Mouse (Mus musculus) heart, postnatal 0 days (tissue): ENCODE measurements at regions not wholly inside any gene's neighbourhood (a gene's known extent, or its start where the extent isn't known, plus 50 kb on each side); places are given as distances from the start of the nearest gene placed in this dataset.

ENCODE experiments used
- ATAC-seq: fragments of 200-750 bp; cut with Nextera tagmentation; 2 replicates; pipeline ENCODE4 v1.8.0; 2017; ENCODE audit warnings: low read depth, moderate number of reproducible peaks, moderate library complexity; ENCODE audit not compliant: insufficient read depth
- DNase-seq: peaks from one replicate; pipeline ENCODE4 v3.0.0-alpha.2; 2016; ENCODE audit warnings: low spot score
- H3K27ac ChIP-seq: fragments of 300-500 bp; sonication (generic); 2 replicates; pipeline ENCODE4 v1.5.1; 2014; ENCODE audit warnings: low read depth, mild to moderate bottlenecking
- H3K27me3 ChIP-seq: fragments of 300-500 bp; sonication (generic); 2 replicates; pipeline ENCODE4 v1.6.1; 2014; ENCODE audit warnings: low read length, mixed read lengths; ENCODE audit not compliant: control insufficient read depth, insufficient read depth
- H3K36me3 ChIP-seq: fragments of 300-500 bp; sonication (generic); replicated peaks from 2 replicates; pipeline ENCODE4 v1.6.1; 2014; ENCODE audit warnings: low read length, mixed read lengths; ENCODE audit not compliant: control insufficient read depth, insufficient read depth
- H3K4me1 ChIP-seq: fragments of 300-500 bp; sonication (generic); 2 replicates; pipeline ENCODE4 v1.6.1; 2014; ENCODE audit warnings: antibody characterized with exemption; ENCODE audit not compliant: control insufficient read depth, insufficient read depth
- H3K4me2 ChIP-seq: fragments of 300-500 bp; sonication (generic); 2 replicates; pipeline ENCODE4 v1.6.1; 2014; ENCODE audit warnings: low read depth, mild to moderate bottlenecking, low read length, moderate library complexity
- H3K4me3 ChIP-seq: fragments of 300-500 bp; sonication (generic); 2 replicates; pipeline ENCODE4 v1.5.1; 2014; ENCODE audit warnings: low read depth, low read length
- H3K9ac ChIP-seq: fragments of 300-500 bp; sonication (generic); replicated peaks from 2 replicates; pipeline ENCODE4 v1.6.1; 2014; ENCODE audit warnings: low read depth, low read length, mixed read lengths
- H3K9me3 ChIP-seq: fragments of 300-500 bp; sonication (generic); replicated peaks from 2 replicates; pipeline ENCODE4 v1.6.1; 2016; ENCODE audit warnings: low read length; ENCODE audit not compliant: control insufficient read depth
- CTCF ChIP-seq: IDR thresholded peaks from 2 replicates; pipeline ENCODE4 v1.5.1; 2016; ENCODE audit warnings: antibody characterized with exemption, control low read depth, low read depth
- EP300 ChIP-seq: IDR thresholded peaks from 2 replicates; pipeline ENCODE4 v1.6.1; 2016; ENCODE audit warnings: antibody characterized with exemption, low read depth
- WGBS: fragments of 180-500 bp; shearing (Covaris S2); extraction: QIAGEN DNeasy Blood & Tissue Kit; methylation state at CpG from one replicate; pipeline ENCODE4 v1.1.7; 2014; 5-methylcytosine and 5-hydroxymethylcytosine counted together

DNA sequence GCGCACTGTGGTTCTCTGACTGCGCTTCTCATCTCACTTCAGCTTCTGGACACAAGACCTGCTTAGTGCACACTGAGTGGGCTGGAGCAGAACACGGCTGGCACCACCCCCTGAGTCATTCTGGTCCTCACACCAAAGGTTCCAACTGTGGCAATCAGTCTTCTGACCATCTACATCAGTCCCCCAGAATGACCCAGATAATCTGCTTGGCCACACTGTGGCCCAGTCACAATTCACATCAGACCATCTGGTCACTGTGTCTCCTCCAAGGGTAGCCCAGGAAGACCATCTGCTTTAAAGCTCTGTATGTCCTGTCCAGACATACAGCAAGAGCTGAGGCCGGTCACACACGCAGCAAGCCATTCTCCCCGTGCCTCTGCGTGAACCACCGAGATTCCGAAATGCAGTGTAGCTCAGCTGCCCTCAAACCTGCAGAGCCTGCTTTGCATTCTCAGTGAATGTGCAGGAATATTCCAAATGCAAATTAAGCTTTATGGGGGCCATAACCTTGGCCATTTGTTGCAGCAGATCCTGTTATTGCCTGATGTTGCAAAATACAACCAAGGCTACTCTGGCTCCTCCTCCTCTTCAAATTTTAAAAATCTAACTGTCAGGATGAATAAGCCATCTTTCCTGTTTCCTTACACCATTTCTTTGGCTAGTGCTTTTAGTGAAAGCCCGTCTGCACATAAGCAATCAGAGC is 135.1 kb upstream of the Azi2 start:
- H3K27ac ChIP-seq, result no peak overlapping the region
- H3K4me3 ChIP-seq, result no peak overlapping the region
- H3K27me3 ChIP-seq, result no peaks in the 10 kb centered on the region
- 86% methylated on average over 10 of the region's 10 CpGs for WGBS
- H3K4me1 ChIP-seq, result no peaks in the 10 kb centered on the region
- ATAC-seq, result no peak
- TF ChIP-seq EP300 (no peak), CTCF (no peak)
- H3K9ac ChIP-seq, result no peak overlapping the region
- DNase-seq, result no peak
- H3K9me3 ChIP-seq, result no peaks in the 10 kb centered on the region
- H3K36me3 ChIP-seq, result no peaks in the 10 kb centered on the region
- no peak overlapping the region for H3K4me2 ChIP-seq

DNA sequence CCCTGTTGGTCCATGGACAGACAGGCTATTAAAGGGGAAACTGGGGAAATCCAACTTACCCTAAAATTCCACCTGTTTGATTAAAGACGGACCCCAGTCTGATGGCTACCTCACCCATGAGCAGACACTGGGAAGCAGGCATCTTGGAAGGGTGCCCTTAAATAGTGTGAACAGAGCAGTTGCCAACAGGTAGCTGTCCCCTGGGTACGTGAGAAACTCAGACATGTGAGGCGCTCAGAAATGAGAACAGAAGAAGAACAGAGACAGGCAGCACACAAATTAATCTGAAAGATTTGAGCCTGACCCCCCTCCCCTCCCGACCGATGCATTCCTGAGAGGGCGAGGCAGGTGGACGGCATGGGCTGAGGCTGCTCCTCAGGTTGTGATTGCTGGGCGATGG is 135.7 kb upstream of the Azi2 start:
- TF ChIP-seq EP300, result no peak
- TF ChIP-seq CTCF, result no peak
- DNase-seq (no peak), ATAC-seq (no peak)
- Histone ChIP-seq H3K27ac (no peak overlapping the region), H3K9me3 (no peaks in the 10 kb centered on the region), H3K4me2 (no peak overlapping the region), H3K4me1 (no peaks in the 10 kb centered on the region), H3K9ac (no peak overlapping the region), H3K27me3 (no peaks in the 10 kb centered on the region), H3K4me3 (no peak overlapping the region), H3K36me3 (no peaks in the 10 kb centered on the region)
- 74% methylated on average over 8 of the region's 8 CpGs for WGBS

DNA sequence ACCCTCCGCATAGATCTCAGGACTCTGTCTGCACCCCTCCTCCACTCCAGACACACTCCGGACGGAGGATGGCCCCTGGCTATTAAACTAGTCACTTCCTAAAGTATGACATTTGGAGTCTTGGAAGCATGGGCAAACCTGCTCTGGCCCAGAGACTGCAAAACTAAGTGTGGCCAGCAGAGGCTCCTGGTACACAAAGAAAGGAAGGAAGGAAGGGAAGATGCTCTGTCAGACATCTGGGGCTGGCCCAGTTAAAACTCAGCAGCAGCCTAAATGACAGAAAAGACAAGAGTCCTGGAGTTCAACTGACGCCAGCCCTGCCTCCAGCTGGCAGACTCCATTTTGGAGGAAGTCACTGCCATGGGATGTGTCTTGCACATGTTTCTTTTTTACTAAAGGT is 137.3 kb upstream of the Azi2 start:
- no peaks in the 10 kb centered on the region for H3K4me1 ChIP-seq
- H3K36me3 ChIP-seq, result no peaks in the 10 kb centered on the region
- DNase-seq, result peak; percentile 43
- no peak overlapping the region for H3K4me3 ChIP-seq
- 47% methylated on average over 4 of the region's 4 CpGs for WGBS
- no peak overlapping the region for H3K27ac ChIP-seq
- TF ChIP-seq EP300 (no peak), CTCF (peak; percentile 63)
- no peak overlapping the region for H3K4me2 ChIP-seq
- peak; percentile 37; the same call in 1 of the 2 replicates for ATAC-seq
- H3K9ac ChIP-seq, result no peak overlapping the region
- H3K9me3 ChIP-seq, result no peaks in the 10 kb centered on the region
- no peaks in the 10 kb centered on the region for H3K27me3 ChIP-seq

DNA sequence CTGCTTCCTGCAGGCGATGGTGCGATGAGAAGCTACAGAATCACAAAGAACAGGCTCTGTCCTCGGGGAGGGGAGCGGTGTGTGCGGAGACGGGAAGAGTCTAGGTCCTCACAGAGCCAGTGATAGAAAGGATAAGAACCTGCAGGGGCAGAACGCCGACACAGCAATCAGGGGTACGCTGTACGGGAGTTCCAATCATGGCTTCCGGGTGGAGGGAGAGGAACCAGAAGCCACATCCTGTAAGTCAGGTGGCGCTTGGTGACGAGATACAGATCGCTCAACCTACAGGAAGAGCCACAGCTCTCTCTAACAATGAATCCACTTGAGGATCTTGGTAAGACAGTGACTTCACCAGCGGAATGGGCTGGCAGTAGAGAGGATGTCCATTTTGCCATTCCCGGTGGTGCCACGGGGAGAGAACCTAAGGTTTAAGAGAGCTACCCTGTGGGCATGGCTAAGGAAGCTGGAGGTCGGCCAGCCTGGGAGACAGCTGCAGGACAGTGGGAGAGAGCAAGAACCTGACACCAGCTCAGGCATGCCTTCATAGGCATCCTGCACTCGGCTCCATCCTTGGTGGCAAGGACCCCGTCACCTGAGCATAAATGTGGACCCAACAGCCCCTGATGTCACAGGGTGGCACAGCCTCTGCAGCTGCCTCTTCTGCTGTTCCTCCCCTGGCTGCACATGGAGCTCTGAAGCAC is 137.9 kb upstream of the Azi2 start:
- 71% methylated on average over 20 of the region's 20 CpGs for WGBS
- Histone ChIP-seq H3K9ac (no peak overlapping the region), H3K4me3 (no peak overlapping the region), H3K4me2 (peak overlapping the region; percentile 5; the same call in 1 of the 2 replicates), H3K27ac (no peak overlapping the region), H3K36me3 (no peaks in the 10 kb centered on the region), H3K27me3 (no peaks in the 10 kb centered on the region), H3K9me3 (no peaks in the 10 kb centered on the region), H3K4me1 (no peaks in the 10 kb centered on the region)
- TF ChIP-seq CTCF (no peak), EP300 (no peak)
- ATAC-seq (no peak), DNase-seq (no peak)

DNA sequence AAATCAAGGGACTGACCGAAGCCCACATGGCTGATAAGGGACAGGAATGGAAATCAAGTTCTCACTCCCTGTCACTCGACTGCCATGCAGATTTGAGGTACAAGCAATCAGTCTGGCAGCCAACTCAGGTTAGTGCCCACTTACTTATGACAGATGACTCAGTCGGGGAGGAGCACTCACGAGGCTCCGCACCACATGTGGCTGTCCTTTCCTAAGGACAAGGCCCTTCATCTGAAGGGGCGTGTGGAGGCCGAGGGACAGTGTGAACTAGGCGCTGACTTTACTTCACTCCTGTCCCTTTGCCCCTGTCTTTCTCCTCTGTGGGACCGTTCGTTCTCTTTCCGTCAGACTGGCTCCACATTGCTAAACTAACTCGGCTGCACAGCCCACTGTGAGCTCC is 139.7 kb upstream of the Azi2 start:
- Histone ChIP-seq H3K4me3 (no peak overlapping the region), H3K4me2 (no peak overlapping the region), H3K9ac (no peak overlapping the region), H3K9me3 (no peaks in the 10 kb centered on the region), H3K27me3 (no peaks in the 10 kb centered on the region), H3K27ac (no peak overlapping the region), H3K4me1 (no peaks in the 10 kb centered on the region), H3K36me3 (no peaks in the 10 kb centered on the region)
- WGBS, result 57% methylated on average over 12 of the region's 12 CpGs
- TF ChIP-seq EP300 (no peak), CTCF (no peak)
- DNase-seq (no peak), ATAC-seq (peak; percentile 28; the same call in 1 of the 2 replicates)
